Mouse (Mus musculus): ENCODE data around the gene Vmn2r47.
"Not testable (repeated sequence)": the region's sequence is repeated elsewhere in the genome, so short reads cannot be mapped to it uniquely, and the experiment has no call there.

The Vmn2r47 gene

GRCm38 (mm10) chr7:9841225-9841624 lies at the start of gene Vmn2r47:
Vmn2r47 (minus strand) TSS chr7:9841325.
- not testable (repeated sequence) for DNase-seq

- DNase-seq: not testable (repeated sequence)
These were observed 70.7 kb downstream of the Vmn2r47 start, which contains the start of gene Vmn2r46 for GRCm38 (mm10) chr7:9770471-9770870. Vmn2r46 (minus strand) TSS chr7:9770571.
